Mouse (Mus musculus): Measurements from ENCODE around the gene Tnrc6b.

DNA sequence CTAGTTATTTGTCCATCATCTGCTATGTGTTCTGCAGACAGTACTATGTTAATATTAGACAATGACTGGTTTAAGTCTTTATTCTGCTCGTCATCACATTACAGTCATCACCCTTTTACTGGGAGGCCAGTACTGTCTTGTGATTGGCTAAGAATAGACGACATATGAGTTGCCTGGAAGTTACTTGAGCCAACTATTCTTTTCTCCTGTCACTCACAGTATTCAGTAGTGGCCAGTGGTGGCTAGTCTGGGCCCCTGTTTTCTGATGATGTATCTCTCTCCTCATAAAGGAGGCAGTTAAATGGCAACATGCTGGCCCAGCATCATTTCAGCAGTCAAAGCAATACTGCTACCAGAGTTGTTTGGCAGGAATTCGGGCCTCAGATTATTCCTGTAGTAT, 163.6 kb downstream of the Tnrc6b start:
- TF ChIP-seq CTCF (IDR thresholded peaks at IDR 0.05; ENCODE audit: low read depth) = no peak
- TF ChIP-seq EP300 (IDR thresholded peaks at IDR 0.05; ENCODE audit: low read depth) = no peak
